Mouse (Mus musculus) cerebellum, adult 9-11 months (tissue): ENCODE results near the gene Met.

Source experiments
- DNase-seq: peaks from one replicate; pipeline ENCODE4 v3.0.0; 2022

Gene Met

GRCm38 (mm10) chr6:17492062-17492461 is 28.5 kb downstream of the Met start:
- DNase-seq: no peak

- no peak for DNase-seq
These were observed 31.8 kb downstream of the Met start for GRCm38 (mm10) chr6:17495413-17495812.

GRCm38 (mm10) chr6:17497366-17497765 is 33.8 kb downstream of the Met start:
- DNase-seq: no peak

- DNase-seq: no peak
These were observed 35.2 kb downstream of the Met start for GRCm38 (mm10) chr6:17498801-17499200.

GRCm38 (mm10) chr6:17501440-17501839 is 37.8 kb downstream of the Met start:
- DNase-seq: no peak

- no peak for DNase-seq
These were observed 38.7 kb downstream of the Met start for GRCm38 (mm10) chr6:17502311-17502710.

- DNase-seq: no peak
These were observed 40.1 kb downstream of the Met start for GRCm38 (mm10) chr6:17503724-17504123.

- DNase-seq: no peak
These were observed 41.9 kb downstream of the Met start for GRCm38 (mm10) chr6:17505530-17505929.

- no peak for DNase-seq
These were observed 43.2 kb downstream of the Met start for GRCm38 (mm10) chr6:17506831-17507230.

- DNase-seq: no peak
These were observed 44.6 kb downstream of the Met start for GRCm38 (mm10) chr6:17508184-17508583.

- DNase-seq: no peak
These were observed 45.2 kb downstream of the Met start for GRCm38 (mm10) chr6:17508604-17509372.

GRCm38 (mm10) chr6:17513381-17513780 is 49.8 kb downstream of the Met start:
- DNase-seq: no peak

GRCm38 (mm10) chr6:17515775-17516460 is 52.3 kb downstream of the Met start:
- DNase-seq: no peak

- no peak for DNase-seq
These were observed 58.5 kb downstream of the Met start for GRCm38 (mm10) chr6:17521901-17522717.

GRCm38 (mm10) chr6:17522917-17523316 is 59.3 kb downstream of the Met start:
- DNase-seq: no peak

- no peak for DNase-seq
These were observed 66.1 kb downstream of the Met start for GRCm38 (mm10) chr6:17529490-17530269.

- no peak for DNase-seq
These were observed 78.0 kb downstream of the Met start for GRCm38 (mm10) chr6:17541615-17542014.

GRCm38 (mm10) chr6:17542383-17542782 is 78.8 kb downstream of the Met start:
- no peak for DNase-seq

- DNase-seq: no peak
These were observed 81.9 kb downstream of the Met start for GRCm38 (mm10) chr6:17545480-17545879.

GRCm38 (mm10) chr6:17546341-17546740 is 82.7 kb downstream of the Met start:
- DNase-seq: no peak

GRCm38 (mm10) chr6:17546825-17547224 is 83.2 kb downstream of the Met start:
- DNase-seq: no peak

- no peak for DNase-seq
These were observed 85.2 kb downstream of the Met start for GRCm38 (mm10) chr6:17548786-17549185.

GRCm38 (mm10) chr6:17549645-17550044 is 86.0 kb downstream of the Met start:
- DNase-seq: no peak
